9 mouse cellular contexts compared by ENCODE assay signal in the genomic region with DNA sequence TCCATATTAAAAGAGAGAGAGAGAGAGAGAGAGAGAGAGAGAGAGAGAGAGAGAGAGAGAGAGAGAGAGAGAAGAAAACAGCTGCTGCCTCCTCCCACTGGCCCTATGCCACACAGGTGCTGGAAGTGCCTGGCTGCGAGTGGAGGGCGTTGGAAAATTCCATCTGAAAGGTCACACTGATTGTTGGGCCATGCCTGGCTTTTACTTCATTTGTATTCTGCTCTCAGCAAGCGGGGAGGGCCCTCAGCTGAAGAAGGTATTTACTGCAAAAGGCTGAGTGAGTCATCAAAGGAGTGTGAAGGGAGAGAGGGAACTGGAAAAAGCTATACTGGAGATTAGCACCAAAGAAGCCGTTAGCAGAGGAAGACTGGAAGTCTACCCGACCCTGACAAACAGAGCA.
DNase-seq lines count a peak whose midpoint lies in the region; ATAC-seq and TF ChIP-seq lines count a peak whose summit lies in the region.
"Had no signal": no experiment of that assay in that cellular context is flagged by ENCODE, and none has a peak within 500 bp of the region (broad histone marks: within the 10 kb centered on the region; RNA-seq: fewer than 3 reads in every experiment).

No protein-coding gene starts in this region.

- no peak for ATAC-seq in midbrain, postnatal 0 days (ENCODE audit: low FRiP score)
- ATAC-seq in stomach, embryonic 15.5 days (ENCODE audit: insufficient read depth, low FRiP score, low read depth) = peak; percentile 65

- H3K9me3 ChIP-seq in midbrain, embryonic 10.5 days (replicated peaks) = no peaks in the 10 kb centered on the region
- no peaks in the 10 kb centered on the region for H3K9me3 ChIP-seq in midbrain, postnatal 0 days (ENCODE audit: low read length)
- no peaks in the 10 kb centered on the region for H3K9me3 ChIP-seq in stomach, embryonic 15.5 days
- no peaks in the 10 kb centered on the region for H3K9me3 ChIP-seq in heart, embryonic 10.5 days

- no peak overlapping the region for H3K4me3 ChIP-seq in midbrain, embryonic 10.5 days
- no peak overlapping the region for H3K4me3 ChIP-seq in midbrain, postnatal 0 days (ENCODE audit: low read depth, low read length)
- no peak overlapping the region for H3K4me3 ChIP-seq in lung, adult 2 months (replicated peaks; ENCODE audit: extremely low read depth, low read depth, low read length)
- H3K4me3 ChIP-seq in stomach, embryonic 15.5 days (replicated peaks) = no peak overlapping the region
- H3K4me3 ChIP-seq in heart, embryonic 10.5 days = no peak overlapping the region
- H3K4me3 ChIP-seq: myocyte had no signal

- H3K36me3 ChIP-seq in midbrain, embryonic 10.5 days = no peaks in the 10 kb centered on the region
- H3K36me3 ChIP-seq in midbrain, postnatal 0 days (ENCODE audit: insufficient read depth, low read length) = no peaks in the 10 kb centered on the region
- H3K36me3 ChIP-seq in stomach, embryonic 15.5 days = no peaks in the 10 kb centered on the region
- H3K36me3 ChIP-seq in heart, embryonic 10.5 days = no peaks in the 10 kb centered on the region

- 37% methylated on average over 5 of the region's 5 CpGs for WGBS in midbrain, embryonic 10.5 days
- 13% methylated on average over 5 of the region's 5 CpGs for WGBS in midbrain, postnatal 0 days
- WGBS in lung, adult 2 months = 23% methylated on average over 5 of the region's 5 CpGs
- 19% methylated on average over 5 of the region's 5 CpGs for WGBS in stomach, embryonic 15.5 days
- WGBS in heart, embryonic 10.5 days = 19% methylated on average over 5 of the region's 5 CpGs

- peaks cover 27% of the 10 kb centered on the region for H3K4me1 ChIP-seq in midbrain, embryonic 10.5 days
- peaks cover 14% of the 10 kb centered on the region; the same call in 1 of the 2 replicates for H3K4me1 ChIP-seq in midbrain, postnatal 0 days (ENCODE audit: insufficient read depth, low read length)
- H3K4me1 ChIP-seq in lung, adult 2 months (ENCODE audit: control insufficient read depth, insufficient read depth, low read length) = peaks cover 6% of the 10 kb centered on the region
- H3K4me1 ChIP-seq in stomach, embryonic 15.5 days = peaks cover 16% of the 10 kb centered on the region
- peaks cover 19% of the 10 kb centered on the region for H3K4me1 ChIP-seq in heart, embryonic 10.5 days

- no peak for TF ChIP-seq CTCF in midbrain, postnatal 0 days (IDR thresholded peaks at IDR 0.05)
- no peak for TF ChIP-seq CTCF in lung, adult 2 months (IDR thresholded peaks at IDR 0.05; ENCODE audit: insufficient read depth, low read length)

- no peak overlapping the region for H3K4me2 ChIP-seq in midbrain, postnatal 0 days (ENCODE audit: low read depth, low read length, poor library complexity, severe bottlenecking)
- H3K4me2 ChIP-seq in stomach, embryonic 15.5 days = no peak overlapping the region

- no peak for TF ChIP-seq POLR2A in lung, adult 2 months (IDR thresholded peaks at IDR 0.05; ENCODE audit: borderline replicate concordance, extremely low read depth, low read depth, low read length)

- no peak for DNase-seq in midbrain, embryonic 10.5 days (ENCODE audit: low spot score)
- DNase-seq in midbrain, postnatal 0 days (ENCODE audit: low spot score) = no peak
- DNase-seq in brain, adult 2 months (ENCODE audit: low read depth, low spot score) = peak; percentile 92
- peak; percentile 71 for DNase-seq in lung, adult 2 months
- no peak for DNase-seq in liver
- no peak for DNase-seq in heart, embryonic 10.5 days (ENCODE audit: low spot score)

- H3K9ac ChIP-seq in midbrain, postnatal 0 days (replicated peaks; ENCODE audit: low read length, poor library complexity, severe bottlenecking) = no peak overlapping the region
- H3K9ac ChIP-seq in stomach, embryonic 15.5 days = no peak overlapping the region

- H3K27me3 ChIP-seq in midbrain, embryonic 10.5 days (ENCODE audit: low read depth, poor library complexity, severe bottlenecking) = no peaks in the 10 kb centered on the region
- no peaks in the 10 kb centered on the region for H3K27me3 ChIP-seq in midbrain, postnatal 0 days (ENCODE audit: insufficient read depth, low read length)
- no peaks in the 10 kb centered on the region for H3K27me3 ChIP-seq in stomach, embryonic 15.5 days (replicated peaks)
- no peaks in the 10 kb centered on the region for H3K27me3 ChIP-seq in heart, embryonic 10.5 days (ENCODE audit: insufficient read depth, poor library complexity, severe bottlenecking)

- 0 out of 2 replicates have a peak overlapping the region, but pooled peaks have one; percentile 23 for H3K27ac ChIP-seq in midbrain, embryonic 10.5 days (replicated peaks)
- no peak overlapping the region for H3K27ac ChIP-seq in midbrain, postnatal 0 days (ENCODE audit: low read depth, low read length)
- H3K27ac ChIP-seq in stomach, embryonic 15.5 days = peak overlapping the region; percentile 41; the same call in 1 of the 2 replicates
- no peak overlapping the region for H3K27ac ChIP-seq in heart, embryonic 10.5 days
- H3K27ac ChIP-seq: kidney, postnatal 0 days had no signal

Comparison
In these comparisons a context has a peak if more than half of its experiments do, and no peak if none do; other contexts are left out.
1. H3K27ac ChIP-seq: peak in midbrain, embryonic 10.5 days (single experiment) and stomach, embryonic 15.5 days (single experiment); none in midbrain, postnatal 0 days (single experiment) and heart, embryonic 10.5 days (single experiment).
2. DNase-seq: peak in brain, adult 2 months (single experiment) and lung, adult 2 months (single experiment); none in midbrain, embryonic 10.5 days (single experiment), midbrain, postnatal 0 days (single experiment), liver (single experiment) and heart, embryonic 10.5 days (single experiment).